Mouse (Mus musculus): ENCODE results near the gene Fbxo27. TPM values are rescaled to one million over a fixed set of nuclear protein-coding genes. Genes with fewer than 3 reads are reported as not detected.

The Fbxo27 gene
- polyA plus RNA-seq, 1 experiment from 2014 or later, result 0.19 TPM

- H3K9me3 ChIP-seq (ENCODE audit: low read length), result no peaks in the 10 kb centered on the region
- H3K36me3 ChIP-seq (replicated peaks; ENCODE audit: insufficient read depth, low read length), result no peaks in the 10 kb centered on the region
- H3K4me2 ChIP-seq (ENCODE audit: low read depth, low read length), result no peak overlapping the region
- H3K27ac ChIP-seq (ENCODE audit: low read depth), result no peak overlapping the region
- DNase-seq (no peak), ATAC-seq (no peak)
- TF ChIP-seq EP300 (IDR thresholded peaks at IDR 0.05; ENCODE audit: low read depth) (no peak), CTCF (IDR thresholded peaks at IDR 0.05; ENCODE audit: low read depth) (peak; percentile 25)
- peaks cover 4% of the 10 kb centered on the region; the same call in 1 of the 2 replicates for H3K4me1 ChIP-seq (ENCODE audit: insufficient read depth)
- H3K4me3 ChIP-seq (ENCODE audit: low read depth, low read length), result no peak overlapping the region
- no peak overlapping the region for H3K9ac ChIP-seq (replicated peaks)
- 75% methylated on average over 2 of the region's 2 CpGs for WGBS (ENCODE audit: insufficient replicate concordance)
- H3K27me3 ChIP-seq (ENCODE audit: insufficient read depth, low read length), result no peaks in the 10 kb centered on the region
Observed at GRCm38 (mm10) chr7:28715598-28715997, 22.9 kb downstream of the Fbxo27 start.

GRCm38 (mm10) chr7:28716590-28717281 is 24.1 kb downstream of the Fbxo27 start, which contains the start of gene Fbxo17:
Gene Fbxo17, plus strand, starts transcription at chr7:28716804.
- Histone ChIP-seq H3K36me3 (replicated peaks; ENCODE audit: insufficient read depth, low read length) (no peaks in the 10 kb centered on the region), H3K27ac (ENCODE audit: low read depth) (no peak within 1 kb of the TSS), H3K27me3 (ENCODE audit: insufficient read depth, low read length) (no peaks in the 10 kb centered on the region), H3K4me3 (ENCODE audit: low read depth, low read length) (peak within 1 kb of the TSS; percentile 47), H3K9me3 (ENCODE audit: low read length) (no peaks in the 10 kb centered on the region), H3K4me1 (ENCODE audit: insufficient read depth) (peaks cover 4% of the 10 kb centered on the region; the same call in 1 of the 2 replicates), H3K9ac (replicated peaks) (peak within 1 kb of the TSS; percentile 70), H3K4me2 (ENCODE audit: low read depth, low read length) (peak within 1 kb of the TSS; percentile 76)
- WGBS (ENCODE audit: insufficient replicate concordance), result 7% methylated on average over 36 of the region's 36 CpGs
- TF ChIP-seq EP300 (IDR thresholded peaks at IDR 0.05; ENCODE audit: low read depth) (no peak), CTCF (IDR thresholded peaks at IDR 0.05; ENCODE audit: low read depth) (peak; percentile 22; the same call in 1 of the 2 replicates)
- ATAC-seq, result peak; percentile 87
- peak; percentile 72 for DNase-seq

GRCm38 (mm10) chr7:28717726-28718125 is 25.1 kb downstream of the Fbxo27 start:
- 81% methylated on average over 10 of the region's 10 CpGs for WGBS (ENCODE audit: insufficient replicate concordance)
- DNase-seq (no peak), ATAC-seq (no peak)
- Histone ChIP-seq H3K4me1 (ENCODE audit: insufficient read depth) (peaks cover 4% of the 10 kb centered on the region; the same call in 1 of the 2 replicates), H3K36me3 (replicated peaks; ENCODE audit: insufficient read depth, low read length) (no peaks in the 10 kb centered on the region), H3K27me3 (ENCODE audit: insufficient read depth, low read length) (no peaks in the 10 kb centered on the region), H3K9ac (replicated peaks) (no peak overlapping the region), H3K9me3 (ENCODE audit: low read length) (no peaks in the 10 kb centered on the region), H3K4me3 (ENCODE audit: low read depth, low read length) (no peak overlapping the region), H3K4me2 (ENCODE audit: low read depth, low read length) (no peak overlapping the region), H3K27ac (ENCODE audit: low read depth) (no peak overlapping the region)
- TF ChIP-seq EP300 (IDR thresholded peaks at IDR 0.05; ENCODE audit: low read depth) (no peak), CTCF (IDR thresholded peaks at IDR 0.05; ENCODE audit: low read depth) (no peak)

GRCm38 (mm10) chr7:28719159-28719558 is 26.5 kb downstream of the Fbxo27 start:
- Histone ChIP-seq H3K4me1 (ENCODE audit: insufficient read depth) (peaks cover 4% of the 10 kb centered on the region; the same call in 1 of the 2 replicates), H3K4me3 (ENCODE audit: low read depth, low read length) (no peak overlapping the region), H3K9me3 (ENCODE audit: low read length) (no peaks in the 10 kb centered on the region), H3K27ac (ENCODE audit: low read depth) (no peak overlapping the region), H3K27me3 (ENCODE audit: insufficient read depth, low read length) (no peaks in the 10 kb centered on the region), H3K4me2 (ENCODE audit: low read depth, low read length) (no peak overlapping the region), H3K9ac (replicated peaks) (no peak overlapping the region), H3K36me3 (replicated peaks; ENCODE audit: insufficient read depth, low read length) (no peaks in the 10 kb centered on the region)
- ATAC-seq (no peak), DNase-seq (no peak)
- WGBS (ENCODE audit: insufficient replicate concordance), result 62% methylated on average over 4 of the region's 4 CpGs
- TF ChIP-seq CTCF (IDR thresholded peaks at IDR 0.05; ENCODE audit: low read depth) (no peak), EP300 (IDR thresholded peaks at IDR 0.05; ENCODE audit: low read depth) (no peak)

GRCm38 (mm10) chr7:28719650-28720049 is 27.0 kb downstream of the Fbxo27 start:
- ATAC-seq (no peak), DNase-seq (no peak)
- WGBS (ENCODE audit: insufficient replicate concordance), result 63% methylated on average over 2 of the region's 2 CpGs
- H3K4me3 ChIP-seq (ENCODE audit: low read depth, low read length), result no peak overlapping the region
- H3K4me1 ChIP-seq (ENCODE audit: insufficient read depth), result peaks cover 4% of the 10 kb centered on the region; the same call in 1 of the 2 replicates
- H3K9me3 ChIP-seq (ENCODE audit: low read length), result no peaks in the 10 kb centered on the region; the same call in 1 of the 2 replicates
- H3K4me2 ChIP-seq (ENCODE audit: low read depth, low read length), result no peak overlapping the region
- no peaks in the 10 kb centered on the region for H3K27me3 ChIP-seq (ENCODE audit: insufficient read depth, low read length)
- no peaks in the 10 kb centered on the region for H3K36me3 ChIP-seq (replicated peaks; ENCODE audit: insufficient read depth, low read length)
- no peak overlapping the region for H3K27ac ChIP-seq (ENCODE audit: low read depth)
- TF ChIP-seq CTCF (IDR thresholded peaks at IDR 0.05; ENCODE audit: low read depth), result no peak
- no peak for TF ChIP-seq EP300 (IDR thresholded peaks at IDR 0.05; ENCODE audit: low read depth)
- no peak overlapping the region for H3K9ac ChIP-seq (replicated peaks)

- Histone ChIP-seq H3K4me3 (ENCODE audit: low read depth, low read length) (no peak overlapping the region), H3K9me3 (ENCODE audit: low read length) (no peaks in the 10 kb centered on the region; the same call in 1 of the 2 replicates), H3K36me3 (replicated peaks; ENCODE audit: insufficient read depth, low read length) (0 out of 2 replicates have a peak, but pooled peaks cover 2% of the 10 kb centered on the region), H3K27ac (ENCODE audit: low read depth) (no peak overlapping the region), H3K4me2 (ENCODE audit: low read depth, low read length) (no peak overlapping the region), H3K9ac (replicated peaks) (no peak overlapping the region), H3K27me3 (ENCODE audit: insufficient read depth, low read length) (no peaks in the 10 kb centered on the region), H3K4me1 (ENCODE audit: insufficient read depth) (peaks cover 4% of the 10 kb centered on the region; the same call in 1 of the 2 replicates)
- DNase-seq (no peak), ATAC-seq (no peak)
- 79% methylated on average over 3 of the region's 3 CpGs for WGBS (ENCODE audit: insufficient replicate concordance)
- TF ChIP-seq EP300 (IDR thresholded peaks at IDR 0.05; ENCODE audit: low read depth) (no peak), CTCF (IDR thresholded peaks at IDR 0.05; ENCODE audit: low read depth) (no peak)
Observed at GRCm38 (mm10) chr7:28720753-28721537, 28.3 kb downstream of the Fbxo27 start.

All from liver, postnatal 0 days (tissue).